Mouse (Mus musculus): ENCODE data around the gene Phip.

DNA sequence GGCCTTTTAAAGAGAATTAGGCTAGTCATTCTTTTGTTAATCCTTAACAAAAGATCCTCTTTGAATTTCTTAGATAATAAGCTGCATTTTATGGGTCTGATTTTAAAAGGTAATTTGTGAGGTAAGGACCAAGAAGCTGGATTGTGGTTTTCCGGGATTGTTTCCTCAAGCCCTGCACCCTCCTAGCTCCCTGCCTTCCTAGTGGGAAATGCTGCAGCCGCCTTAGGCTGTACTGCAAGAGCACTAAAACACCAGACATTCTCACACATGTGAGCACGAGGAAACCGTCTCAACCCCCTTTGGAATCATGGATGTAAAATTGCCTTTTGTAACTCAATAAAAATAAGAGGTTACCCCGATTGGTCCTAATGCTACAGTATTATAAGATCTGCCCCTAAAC is 1.6 kb upstream of the Phip start:
- no peak for TF ChIP-seq CTCF (IDR thresholded peaks at IDR 0.05; ENCODE audit: insufficient read depth, low read depth, low read length)
- TF ChIP-seq POLR2A (IDR thresholded peaks at IDR 0.05; ENCODE audit: insufficient read depth, low read depth, low read length), result no peak

Measured in olfactory bulb, adult 2 months (tissue).